Mouse (Mus musculus): Measurements from ENCODE around the gene Tcap.

DNA sequence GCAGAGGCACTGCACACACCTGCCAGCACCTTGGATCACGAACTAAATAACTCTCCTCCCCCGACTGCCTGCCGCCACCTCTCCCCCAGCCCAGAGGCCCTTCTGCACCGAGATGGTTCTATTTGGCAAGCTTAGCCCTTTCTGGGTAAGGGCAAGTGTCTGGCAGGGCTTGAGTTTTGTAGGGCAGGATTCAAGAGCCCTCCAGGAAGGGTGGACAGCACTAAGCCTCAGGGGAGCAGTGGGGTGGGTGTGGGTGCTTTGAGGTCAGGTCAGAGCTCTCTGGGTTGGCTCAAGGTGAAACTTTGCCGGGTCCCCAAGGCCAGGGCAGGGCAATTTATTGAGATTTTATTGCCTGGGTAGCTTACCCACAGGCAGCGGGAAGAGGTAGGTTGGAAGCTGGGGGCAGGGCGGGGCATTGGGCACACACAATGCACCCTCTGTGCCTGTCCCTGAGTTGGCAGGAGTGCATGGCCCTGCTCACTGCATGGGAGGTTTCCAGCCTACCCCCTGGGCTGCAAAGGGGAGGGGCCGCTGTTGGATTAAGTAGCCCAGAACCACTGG lies 29.9 kb upstream of the Tcap start:
- TF ChIP-seq POLR2A (IDR thresholded peaks at IDR 0.05; ENCODE audit: low read depth, low read length) (no peak), USF1 (IDR thresholded peaks at IDR 0.05; ENCODE audit: low read depth, low read length) (no peak), ZKSCAN1 (IDR thresholded peaks at IDR 0.05; ENCODE audit: borderline replicate concordance, low read depth, low read length) (no peak), CTCF (conservative IDR thresholded peaks at IDR 0.05 in 1 of 2, IDR thresholded peaks at IDR 0.05 in 1 of 2; ENCODE audit: low read depth in 2 of 2, low read length in 2 of 2) (no peak), E2F4 (IDR thresholded peaks at IDR 0.05; ENCODE audit: insufficient replicate concordance, low read depth, low read length) (no peak), USF2 (conservative IDR thresholded peaks at IDR 0.05; ENCODE audit: low read depth, low read length) (no peak), JUND (conservative IDR thresholded peaks at IDR 0.05; ENCODE audit: low read depth, low read length) (no peak), KAT2A (IDR thresholded peaks at IDR 0.05; ENCODE audit: insufficient replicate concordance, low read length) (no peak)
